Mouse (Mus musculus) ES-E14 (cell line): ENCODE measurements around the gene Tmco3.

Experiments used
- CHD2 ChIP-seq: IDR thresholded peaks from 2 replicates; pipeline ENCODE4 v1.6.1; 2014; ENCODE audit warnings: mild to moderate bottlenecking, low read depth, low read length, inconsistent platforms
- HCFC1 ChIP-seq: IDR thresholded peaks from 2 replicates; pipeline ENCODE4 v1.6.1; 2012; ENCODE audit warnings: low read length, inconsistent platforms, borderline replicate concordance; ENCODE audit not compliant: insufficient read depth
- MAFK ChIP-seq: IDR thresholded peaks from 2 replicates; pipeline ENCODE4 v1.6.1; 2014; ENCODE audit warnings: mild to moderate bottlenecking, low read depth, low read length, inconsistent platforms; ENCODE audit not compliant: insufficient read depth
- ZNF384 ChIP-seq: IDR thresholded peaks from 2 replicates; pipeline ENCODE4 v1.6.1; 2012; ENCODE audit warnings: low read depth, low read length, inconsistent platforms

DNA sequence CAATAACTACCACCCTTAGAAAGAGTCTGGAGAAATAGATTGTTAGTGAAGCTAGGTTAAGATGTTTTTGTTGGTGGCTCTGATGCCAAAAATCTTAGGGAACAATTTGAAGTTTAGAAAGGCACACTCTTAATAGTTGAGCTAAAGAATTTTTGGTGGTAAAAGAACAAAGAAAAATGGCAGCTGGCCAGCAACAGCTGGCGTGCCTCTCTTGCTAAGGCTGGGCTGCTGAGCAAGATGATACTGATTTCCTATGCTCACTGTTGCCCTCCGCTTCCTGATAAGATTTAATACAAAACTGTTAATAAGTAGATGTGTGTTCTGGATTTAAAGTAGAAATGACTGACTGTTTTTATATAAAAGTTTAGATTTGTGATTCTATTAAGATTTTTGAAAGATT, 20.4 kb upstream of the Tmco3 start:
- no peak for TF ChIP-seq HCFC1
- TF ChIP-seq MAFK = no peak
- TF ChIP-seq ZNF384 = no peak
- no peak for TF ChIP-seq CHD2
